Mouse (Mus musculus): ENCODE results near the gene Pde12.

DNA sequence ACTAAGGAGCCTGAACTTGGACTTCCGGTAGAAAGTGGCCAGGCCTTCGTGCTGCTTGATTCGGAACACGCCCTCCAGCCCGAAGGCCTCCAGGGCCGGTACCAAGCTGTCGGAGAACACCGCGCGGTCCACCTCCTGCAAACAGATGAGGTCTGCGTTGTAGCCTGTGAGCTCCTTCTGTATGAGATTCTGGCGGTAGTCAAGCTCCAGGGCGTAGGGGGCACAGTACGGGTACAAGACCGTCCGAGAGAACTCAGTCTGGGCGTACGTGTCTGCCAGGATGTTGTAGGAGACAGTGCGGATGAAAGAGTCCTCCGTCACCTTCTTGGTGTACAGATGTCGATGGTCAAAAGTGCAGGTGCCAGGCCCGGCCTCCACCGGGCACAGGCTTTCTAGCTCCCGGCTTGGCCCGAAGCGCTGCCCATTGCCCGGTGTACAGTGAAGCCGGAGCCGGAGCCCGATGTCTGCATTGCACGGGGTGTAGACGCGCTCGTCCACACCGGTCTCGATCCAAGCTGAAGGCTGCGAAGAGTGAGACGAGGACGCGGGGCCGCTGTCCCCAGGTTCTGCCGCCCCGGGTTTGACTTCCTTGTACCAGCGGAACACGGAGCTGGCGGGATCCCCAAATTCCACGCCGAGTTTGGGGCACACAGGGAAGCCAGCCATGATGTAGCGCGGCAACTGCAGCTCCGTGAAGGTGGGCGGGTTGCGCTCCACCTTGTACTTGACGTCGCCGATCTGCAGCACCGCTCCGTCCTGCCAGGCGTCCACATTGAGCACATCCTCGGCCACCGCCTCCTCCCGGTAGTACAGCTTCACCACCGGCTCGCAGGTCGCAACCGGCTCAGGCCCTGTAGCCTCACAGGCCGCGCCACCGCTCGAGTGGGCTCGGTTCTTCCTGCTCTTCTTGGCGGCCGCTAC lies 1.1 kb downstream of the Pde12 start:
- TF ChIP-seq CTCF (IDR thresholded peaks at IDR 0.05; ENCODE audit: low read depth, low read length) (no peak), GATA1 (IDR thresholded peaks at IDR 0.05; ENCODE audit: borderline replicate concordance, low read length) (no peak), GATA2 (IDR thresholded peaks at IDR 0.05; ENCODE audit: borderline replicate concordance, low read depth, low read length) (no peak), POLR2AphosphoS5 (IDR thresholded peaks at IDR 0.05; ENCODE audit: insufficient replicate concordance, low read depth, low read length) (no peak)

All from G1E (cell line).